Mouse (Mus musculus): ENCODE results near the gene C1ql3. TPM values are rescaled to one million over a fixed set of nuclear protein-coding genes. Genes with fewer than 3 reads are reported as not detected.

The C1ql3 gene
- polyA plus RNA-seq (2015; fragmentation: Nextera tagmentation; extraction: Ambion mirVana) = 0.75 and 0.91 TPM in 2 replicates

DNA sequence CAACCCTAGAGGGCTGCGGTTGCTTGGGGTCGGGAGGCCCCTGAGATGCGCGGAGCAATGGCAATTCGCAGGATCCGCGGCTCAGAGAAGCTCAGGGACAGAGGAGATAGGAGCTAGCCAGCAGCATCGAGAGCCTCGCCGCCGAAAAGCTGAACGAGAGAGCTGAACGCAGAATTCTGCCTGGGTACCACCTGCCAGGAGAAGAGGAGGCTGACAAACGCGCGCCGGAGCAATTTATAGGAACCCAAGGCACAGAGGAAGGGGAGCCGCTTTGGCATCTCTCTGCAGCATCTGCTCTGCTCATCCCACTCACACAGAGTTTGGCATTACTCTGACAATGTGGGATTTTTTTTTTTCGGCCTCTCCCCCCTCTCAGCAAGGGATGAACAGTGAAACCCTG, at the start of gene C1ql3:
Gene C1ql3 (minus strand): TSS at position 335 of the 400 bp plus-strand sequence.
- H3K9me3 ChIP-seq (ENCODE audit: control insufficient read depth) = no peaks in the 10 kb centered on the region
- 2% methylated on average over 19 of the region's 19 CpGs for WGBS
- H3K27ac ChIP-seq (ENCODE audit: low read depth, low read length) = no peak within 1 kb of the TSS
- TF ChIP-seq CTCF (IDR thresholded peaks at IDR 0.05; ENCODE audit: low read depth) = no peak
- ATAC-seq = no peak
- peak within 1 kb of the TSS; percentile 98 for H3K4me2 ChIP-seq (replicated peaks; ENCODE audit: low read depth)
- H3K27me3 ChIP-seq (replicated peaks; ENCODE audit: control insufficient read depth, insufficient read depth, low read length) = peaks cover 38% of the 10 kb centered on the region
- peak within 1 kb of the TSS; percentile 58 for H3K4me3 ChIP-seq (ENCODE audit: low read depth, low read length)
- peaks cover 8% of the 10 kb centered on the region; the same call in 1 of the 2 replicates for H3K4me1 ChIP-seq (replicated peaks; ENCODE audit: control insufficient read depth, insufficient read depth, low read length)
- H3K36me3 ChIP-seq (ENCODE audit: control insufficient read depth, insufficient read depth) = no peaks in the 10 kb centered on the region
- H3K9ac ChIP-seq (ENCODE audit: low read depth, low read length) = peak within 1 kb of the TSS; percentile 17; the same call in 1 of the 2 replicates

- 89% methylated on average over 5 of the region's 5 CpGs for WGBS
- ATAC-seq = no peak
- H3K9me3 ChIP-seq (ENCODE audit: control insufficient read depth) = no peaks in the 10 kb centered on the region
Observed at GRCm38 (mm10) chr2:13060426-13061170, 49.0 kb upstream of the C1ql3 start.

DNA sequence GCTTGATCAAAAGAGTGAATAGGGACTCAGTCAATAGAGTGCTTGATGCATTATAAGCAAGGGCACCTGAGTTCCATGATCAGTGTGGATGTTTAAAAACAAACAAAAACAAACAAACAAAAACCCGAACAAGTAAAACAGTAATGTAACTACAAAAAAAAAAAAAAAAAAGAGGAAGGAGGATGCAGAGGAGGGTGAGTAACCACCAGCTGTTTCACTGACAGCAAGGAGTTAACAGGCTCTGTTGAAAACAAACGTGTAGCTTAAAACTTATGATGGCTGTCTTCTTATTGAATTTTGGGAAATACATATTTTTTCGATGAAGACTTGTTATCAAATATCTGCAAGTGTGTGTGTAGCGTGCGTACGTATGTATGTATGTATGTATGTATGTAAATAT, 37.0 kb upstream of the C1ql3 start:
- Histone ChIP-seq H3K4me2 (replicated peaks; ENCODE audit: low read depth) (no peak overlapping the region), H3K9ac (ENCODE audit: low read depth, low read length) (no peak overlapping the region), H3K4me3 (ENCODE audit: low read depth, low read length) (no peak overlapping the region), H3K27ac (ENCODE audit: low read depth, low read length) (no peak overlapping the region), H3K27me3 (replicated peaks; ENCODE audit: control insufficient read depth, insufficient read depth, low read length) (no peaks in the 10 kb centered on the region), H3K36me3 (ENCODE audit: control insufficient read depth, insufficient read depth) (no peaks in the 10 kb centered on the region), H3K9me3 (ENCODE audit: control insufficient read depth) (no peaks in the 10 kb centered on the region), H3K4me1 (replicated peaks; ENCODE audit: control insufficient read depth, insufficient read depth, low read length) (no peaks in the 10 kb centered on the region)
- no peak for ATAC-seq
- no peak for TF ChIP-seq CTCF (IDR thresholded peaks at IDR 0.05; ENCODE audit: low read depth)
- WGBS = 84% methylated on average over 6 of the region's 6 CpGs

More at GRCm38 (mm10) chr2:13060426-13061170, 49.0 kb upstream of the C1ql3 start:
- no peak overlapping the region for H3K4me3 ChIP-seq (ENCODE audit: low read depth, low read length)
- no peaks in the 10 kb centered on the region for H3K27me3 ChIP-seq (replicated peaks; ENCODE audit: control insufficient read depth, insufficient read depth, low read length)
- H3K36me3 ChIP-seq (ENCODE audit: control insufficient read depth, insufficient read depth) = no peaks in the 10 kb centered on the region
- H3K27ac ChIP-seq (ENCODE audit: low read depth, low read length) = no peak overlapping the region
- H3K4me2 ChIP-seq (replicated peaks; ENCODE audit: low read depth) = no peak overlapping the region
- H3K9ac ChIP-seq (ENCODE audit: low read depth, low read length) = no peak overlapping the region
- no peaks in the 10 kb centered on the region for H3K4me1 ChIP-seq (replicated peaks; ENCODE audit: control insufficient read depth, insufficient read depth, low read length)
- TF ChIP-seq CTCF (IDR thresholded peaks at IDR 0.05; ENCODE audit: low read depth) = no peak

GRCm38 (mm10) chr2:13044555-13044954, 32.9 kb upstream of the C1ql3 start:
- H3K36me3 ChIP-seq (ENCODE audit: control insufficient read depth, insufficient read depth) = no peaks in the 10 kb centered on the region
- WGBS = 78% methylated on average over 4 of the region's 4 CpGs
- H3K4me1 ChIP-seq (replicated peaks; ENCODE audit: control insufficient read depth, insufficient read depth, low read length) = no peaks in the 10 kb centered on the region
- H3K27ac ChIP-seq (ENCODE audit: low read depth, low read length) = no peak overlapping the region
- H3K9ac ChIP-seq (ENCODE audit: low read depth, low read length) = no peak overlapping the region
- H3K4me3 ChIP-seq (ENCODE audit: low read depth, low read length) = no peak overlapping the region
- H3K27me3 ChIP-seq (replicated peaks; ENCODE audit: control insufficient read depth, insufficient read depth, low read length) = no peaks in the 10 kb centered on the region
- ATAC-seq = no peak
- no peak overlapping the region for H3K4me2 ChIP-seq (replicated peaks; ENCODE audit: low read depth)
- H3K9me3 ChIP-seq (ENCODE audit: control insufficient read depth) = no peaks in the 10 kb centered on the region
- TF ChIP-seq CTCF (IDR thresholded peaks at IDR 0.05; ENCODE audit: low read depth) = no peak

DNA sequence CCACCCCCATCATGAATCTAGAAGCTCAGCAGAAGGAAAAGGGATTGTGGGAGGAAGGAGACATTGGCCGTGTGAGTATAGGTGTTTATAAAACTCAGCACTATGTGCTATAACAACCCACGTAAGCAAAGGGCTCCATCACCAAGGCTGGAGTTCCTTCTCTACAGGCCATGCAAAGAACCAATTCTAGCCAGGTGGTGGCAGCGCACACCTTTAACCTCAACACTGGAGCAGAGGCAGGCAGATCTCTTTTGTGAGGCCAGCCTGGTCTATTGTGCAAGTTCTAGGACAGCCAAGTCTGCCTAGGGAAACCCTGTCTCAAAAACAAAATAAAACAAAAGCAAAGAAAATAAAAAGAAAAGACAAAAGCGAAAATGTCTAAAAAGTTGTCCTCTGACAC, 28.2 kb upstream of the C1ql3 start:
- H3K4me3 ChIP-seq (ENCODE audit: low read depth, low read length) = no peak overlapping the region
- no peaks in the 10 kb centered on the region for H3K9me3 ChIP-seq (ENCODE audit: control insufficient read depth)
- H3K4me1 ChIP-seq (replicated peaks; ENCODE audit: control insufficient read depth, insufficient read depth, low read length) = no peaks in the 10 kb centered on the region
- no peak overlapping the region for H3K9ac ChIP-seq (ENCODE audit: low read depth, low read length)
- H3K36me3 ChIP-seq (ENCODE audit: control insufficient read depth, insufficient read depth) = no peaks in the 10 kb centered on the region
- no peaks in the 10 kb centered on the region for H3K27me3 ChIP-seq (replicated peaks; ENCODE audit: control insufficient read depth, insufficient read depth, low read length)
- H3K4me2 ChIP-seq (replicated peaks; ENCODE audit: low read depth) = no peak overlapping the region
- ATAC-seq = no peak
- WGBS = 87% methylated on average over 4 of the region's 4 CpGs
- TF ChIP-seq CTCF (IDR thresholded peaks at IDR 0.05; ENCODE audit: low read depth) = no peak
- H3K27ac ChIP-seq (ENCODE audit: low read depth, low read length) = no peak overlapping the region

GRCm38 (mm10) chr2:13038772-13039171, 27.2 kb upstream of the C1ql3 start:
- Histone ChIP-seq H3K27me3 (replicated peaks; ENCODE audit: control insufficient read depth, insufficient read depth, low read length) (no peaks in the 10 kb centered on the region), H3K9ac (ENCODE audit: low read depth, low read length) (no peak overlapping the region), H3K4me2 (replicated peaks; ENCODE audit: low read depth) (no peak overlapping the region), H3K36me3 (ENCODE audit: control insufficient read depth, insufficient read depth) (no peaks in the 10 kb centered on the region), H3K9me3 (ENCODE audit: control insufficient read depth) (no peaks in the 10 kb centered on the region), H3K4me1 (replicated peaks; ENCODE audit: control insufficient read depth, insufficient read depth, low read length) (no peaks in the 10 kb centered on the region), H3K27ac (ENCODE audit: low read depth, low read length) (no peak overlapping the region), H3K4me3 (ENCODE audit: low read depth, low read length) (no peak overlapping the region)
- no peak for TF ChIP-seq CTCF (IDR thresholded peaks at IDR 0.05; ENCODE audit: low read depth)
- 52% methylated on average over 3 of the region's 3 CpGs for WGBS
- ATAC-seq = no peak
